Mouse (Mus musculus) lung, postnatal 0 days (tissue): ENCODE measurements at regions not wholly inside any gene's neighbourhood (a gene's known extent, or its start where the extent isn't known, plus 50 kb on each side); places are given as distances from the start of the nearest gene placed in this dataset.

Source experiments
- ATAC-seq: fragments of 200-750 bp; cut with Nextera tagmentation; 2 replicates; pipeline ENCODE4 v1.8.0; 2017; ENCODE audit warnings: moderate library complexity
- DNase-seq: peaks from one replicate; pipeline ENCODE4 v3.0.0-alpha.2; 2016; ENCODE audit warnings: low spot score
- H3K27ac ChIP-seq: fragments of 300-500 bp; sonication (generic); 2 replicates; pipeline ENCODE4 v1.5.1; 2014; ENCODE audit warnings: antibody characterized with exemption, mild to moderate bottlenecking, low read length, mixed read lengths
- H3K27me3 ChIP-seq: fragments of 300-500 bp; sonication (generic); replicated peaks from 2 replicates; pipeline ENCODE4 v1.6.1; 2014; ENCODE audit warnings: low read length, mixed read lengths; ENCODE audit not compliant: insufficient read depth
- H3K36me3 ChIP-seq: fragments of 300-500 bp; sonication (generic); 2 replicates; pipeline ENCODE4 v1.6.1; 2014; ENCODE audit warnings: low read length, mixed read lengths; ENCODE audit not compliant: insufficient read depth
- H3K4me1 ChIP-seq: fragments of 300-500 bp; sonication (generic); 2 replicates; pipeline ENCODE4 v1.6.1; 2014; ENCODE audit warnings: antibody characterized with exemption, low read depth, low read length, mixed read lengths; ENCODE audit not compliant: insufficient read depth
- H3K4me2 ChIP-seq: fragments of 300-500 bp; sonication (generic); replicated peaks from 2 replicates; pipeline ENCODE4 v1.6.1; 2014; ENCODE audit warnings: low read depth, mild to moderate bottlenecking, low read length, moderate library complexity, mixed read lengths
- H3K4me3 ChIP-seq: fragments of 300-500 bp; sonication (generic); 2 replicates; pipeline ENCODE4 v1.5.1; 2014; ENCODE audit warnings: low read depth, low read length
- H3K9ac ChIP-seq: fragments of 300-500 bp; sonication (generic); replicated peaks from 2 replicates; pipeline ENCODE4 v1.6.1; 2014; ENCODE audit warnings: low read depth, mild to moderate bottlenecking
- H3K9me3 ChIP-seq: fragments of 300-500 bp; sonication (generic); 2 replicates; pipeline ENCODE4 v1.6.1; 2016; ENCODE audit warnings: low read length, mixed read lengths
- CTCF ChIP-seq: IDR thresholded peaks from 2 replicates; pipeline ENCODE4 v1.5.1; 2016; ENCODE audit warnings: antibody characterized with exemption, mild to moderate bottlenecking
- EP300 ChIP-seq: IDR thresholded peaks from 2 replicates; pipeline ENCODE4 v1.6.1; 2016; ENCODE audit warnings: antibody characterized with exemption, mild to moderate bottlenecking, control low read depth
- WGBS: fragments of 180-500 bp; shearing (Covaris S2); extraction: QIAGEN DNeasy Blood & Tissue Kit; methylation state at CpG from one replicate; pipeline ENCODE4 v1.1.7; 2014; 5-methylcytosine and 5-hydroxymethylcytosine counted together

DNA sequence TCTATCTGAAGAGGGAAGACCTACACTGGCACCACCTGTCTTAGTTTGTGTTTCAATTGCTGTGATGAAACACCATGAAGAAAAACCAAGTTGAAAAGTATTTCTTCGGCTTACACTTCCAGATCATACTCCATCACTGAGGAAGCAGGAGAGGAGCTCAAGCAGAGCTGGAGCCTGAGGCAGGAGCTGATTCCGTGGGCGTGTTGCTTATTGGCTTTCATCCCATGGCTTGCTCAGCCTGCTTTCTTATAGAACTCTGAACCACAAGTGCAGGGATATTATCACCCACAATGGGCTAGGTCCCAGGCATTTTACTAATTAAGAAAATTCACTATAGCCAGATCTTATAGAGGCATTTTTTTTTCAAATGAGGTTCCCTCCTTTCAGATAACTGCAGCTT is 384.7 kb downstream of the Rfpl4b start:
- Histone ChIP-seq H3K36me3 (no peaks in the 10 kb centered on the region), H3K4me3 (no peak overlapping the region), H3K9me3 (no peaks in the 10 kb centered on the region), H3K4me2 (no peak overlapping the region), H3K4me1 (no peaks in the 10 kb centered on the region), H3K9ac (no peak overlapping the region), H3K27ac (no peak overlapping the region), H3K27me3 (no peaks in the 10 kb centered on the region)
- no peak for TF ChIP-seq EP300
- TF ChIP-seq CTCF, result no peak
- no peak for DNase-seq
- no peak for ATAC-seq
- WGBS, result 73% methylated on average over 3 of the region's 3 CpGs

DNA sequence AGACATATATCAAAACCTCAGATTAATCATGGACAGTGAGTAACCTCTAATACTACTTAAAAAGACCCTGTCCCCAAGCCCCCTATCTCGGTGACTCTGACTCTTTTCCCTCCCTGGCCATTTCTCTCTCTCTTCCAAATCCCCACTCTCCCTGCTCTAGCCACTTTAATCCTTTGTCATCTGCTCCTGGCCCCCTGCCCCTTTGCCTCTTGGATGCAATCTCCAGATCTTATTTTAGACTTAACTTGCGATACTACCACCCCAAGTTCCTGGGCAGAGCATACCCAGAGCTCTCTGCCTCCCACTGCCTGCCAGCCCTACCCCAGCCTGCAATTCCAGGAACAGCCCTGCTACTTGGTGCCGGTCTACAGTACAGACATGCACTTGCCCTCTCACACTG is 400.0 kb downstream of the Rfpl4b start:
- TF ChIP-seq CTCF, result no peak
- TF ChIP-seq EP300, result no peak
- 81% methylated on average over 3 of the region's 3 CpGs for WGBS
- no peak overlapping the region for H3K4me2 ChIP-seq

DNA sequence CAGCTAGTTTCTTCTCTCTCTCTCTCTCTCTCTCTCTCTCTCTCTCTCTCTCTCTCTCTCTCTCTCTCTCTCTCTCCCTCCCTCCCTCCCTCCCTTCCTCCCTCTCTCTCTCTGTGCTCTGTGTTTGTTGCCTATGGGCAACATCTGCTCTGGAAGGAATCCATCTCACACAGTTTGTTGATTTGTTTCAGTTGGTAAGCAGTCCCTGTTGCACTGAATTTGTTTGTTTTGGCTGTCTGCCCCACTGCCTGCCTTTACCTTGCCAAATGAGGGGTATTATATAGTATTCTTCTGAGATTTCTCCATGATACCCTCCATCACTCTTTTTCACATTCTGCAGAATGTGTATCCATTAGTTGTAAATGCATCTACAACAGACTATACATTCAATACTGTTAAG is 401.8 kb downstream of the Rfpl4b start:
- Histone ChIP-seq H3K4me1 (no peaks in the 10 kb centered on the region), H3K27ac (no peak overlapping the region), H3K4me3 (no peak overlapping the region), H3K9ac (no peak overlapping the region), H3K27me3 (no peaks in the 10 kb centered on the region), H3K9me3 (no peaks in the 10 kb centered on the region), H3K4me2 (no peak overlapping the region), H3K36me3 (no peaks in the 10 kb centered on the region)
- ATAC-seq, result no peak
- no peak for DNase-seq
- TF ChIP-seq CTCF (no peak), EP300 (no peak)

More for the DNA sequence above, 400.0 kb downstream of the Rfpl4b start:
- H3K27me3 ChIP-seq, result no peaks in the 10 kb centered on the region
- no peaks in the 10 kb centered on the region for H3K9me3 ChIP-seq
- no peak for ATAC-seq
- no peak overlapping the region for H3K4me3 ChIP-seq
- no peaks in the 10 kb centered on the region for H3K36me3 ChIP-seq
- H3K27ac ChIP-seq, result no peak overlapping the region
- no peak for DNase-seq
- H3K9ac ChIP-seq, result no peak overlapping the region
- H3K4me1 ChIP-seq, result no peaks in the 10 kb centered on the region

DNA sequence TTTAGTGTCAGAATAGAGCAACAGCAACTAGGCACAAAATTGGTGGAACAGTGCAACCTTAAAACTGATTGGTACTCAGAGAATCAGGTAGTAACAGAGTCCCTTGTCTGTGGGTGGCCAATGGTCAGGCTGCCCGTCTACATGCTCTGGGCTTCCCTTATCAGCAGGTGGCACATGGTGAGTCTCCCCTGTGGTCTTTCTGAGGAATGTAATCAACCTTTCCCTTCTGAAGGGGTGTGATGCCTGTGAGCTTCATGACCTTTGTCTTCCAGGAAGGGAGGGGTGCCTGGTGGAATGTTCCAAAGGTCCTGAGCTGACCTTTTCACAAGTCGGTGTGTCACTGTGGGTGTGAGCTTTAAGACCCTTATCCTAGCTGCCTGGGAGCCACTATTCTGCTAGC is 438.4 kb downstream of the Rfpl4b start:
- no peaks in the 10 kb centered on the region for H3K4me1 ChIP-seq
- no peak overlapping the region for H3K27ac ChIP-seq
- H3K9me3 ChIP-seq, result no peaks in the 10 kb centered on the region
- H3K27me3 ChIP-seq, result no peaks in the 10 kb centered on the region
- 40% methylated on average over 2 of the region's 2 CpGs for WGBS
- no peaks in the 10 kb centered on the region for H3K36me3 ChIP-seq
- TF ChIP-seq CTCF, result no peak
- TF ChIP-seq EP300, result no peak
- no peak for ATAC-seq
- H3K9ac ChIP-seq, result no peak overlapping the region
- no peak for DNase-seq
- H3K4me2 ChIP-seq, result no peak overlapping the region
- H3K4me3 ChIP-seq, result no peak overlapping the region

DNA sequence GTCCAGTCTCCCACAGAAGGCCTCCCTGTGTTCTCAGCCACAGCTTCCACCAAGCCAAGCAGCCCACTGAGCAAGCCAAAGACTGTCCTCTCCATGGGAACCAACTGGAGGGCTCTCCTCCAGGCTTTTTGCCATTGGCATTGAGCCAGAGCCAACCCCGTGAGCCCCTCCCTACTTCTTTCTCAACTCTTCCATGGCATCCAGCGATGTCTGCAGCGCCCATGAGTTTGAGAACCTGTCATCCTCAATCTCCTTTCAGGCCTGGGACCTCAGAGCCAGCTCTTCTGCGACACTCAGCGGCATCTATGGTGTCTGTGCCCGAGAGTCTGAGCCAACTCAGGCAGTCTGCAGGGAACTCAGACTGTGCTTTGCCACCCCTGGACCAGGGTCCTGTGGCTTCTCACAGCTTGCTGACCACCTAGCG is 439.7 kb downstream of the Rfpl4b start:
- no peak for TF ChIP-seq CTCF
- TF ChIP-seq EP300, result no peak
- no peaks in the 10 kb centered on the region for H3K4me1 ChIP-seq
- no peak overlapping the region for H3K9ac ChIP-seq
- no peak overlapping the region for H3K4me3 ChIP-seq
- ATAC-seq, result no peak
- H3K4me2 ChIP-seq, result no peak overlapping the region
- no peak for DNase-seq
- no peaks in the 10 kb centered on the region for H3K9me3 ChIP-seq
- no peak overlapping the region for H3K27ac ChIP-seq
- no peaks in the 10 kb centered on the region for H3K27me3 ChIP-seq
- H3K36me3 ChIP-seq, result no peaks in the 10 kb centered on the region
- 78% methylated on average over 7 of the region's 7 CpGs for WGBS

DNA sequence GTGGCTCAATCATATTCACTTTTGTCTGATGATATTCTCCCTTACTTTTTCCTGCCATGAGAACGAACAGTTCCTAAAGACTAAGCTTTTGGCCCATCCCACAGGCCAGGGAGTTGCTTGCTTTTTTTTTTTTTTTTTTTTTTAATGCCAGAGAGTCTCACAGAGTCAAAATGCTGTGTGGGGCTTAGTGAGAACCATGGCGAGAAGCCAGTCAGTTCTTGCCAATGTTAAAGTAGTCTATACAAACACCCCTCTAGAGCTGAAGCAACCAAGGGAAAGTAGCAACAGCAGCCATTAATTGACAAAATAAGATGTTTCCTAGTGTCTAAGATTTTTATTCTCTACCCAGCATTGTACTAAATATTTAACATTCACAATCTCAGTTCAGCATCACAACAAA is 441.2 kb downstream of the Rfpl4b start:
- Histone ChIP-seq H3K27me3 (no peaks in the 10 kb centered on the region), H3K4me2 (no peak overlapping the region), H3K9ac (no peak overlapping the region), H3K4me3 (no peak overlapping the region), H3K9me3 (no peaks in the 10 kb centered on the region), H3K36me3 (no peaks in the 10 kb centered on the region), H3K27ac (no peak overlapping the region), H3K4me1 (no peaks in the 10 kb centered on the region)
- 40% methylated on average over 2 of the region's 2 CpGs for WGBS
- no peak for TF ChIP-seq CTCF
- TF ChIP-seq EP300, result no peak
- ATAC-seq (no peak), DNase-seq (no peak)

DNA sequence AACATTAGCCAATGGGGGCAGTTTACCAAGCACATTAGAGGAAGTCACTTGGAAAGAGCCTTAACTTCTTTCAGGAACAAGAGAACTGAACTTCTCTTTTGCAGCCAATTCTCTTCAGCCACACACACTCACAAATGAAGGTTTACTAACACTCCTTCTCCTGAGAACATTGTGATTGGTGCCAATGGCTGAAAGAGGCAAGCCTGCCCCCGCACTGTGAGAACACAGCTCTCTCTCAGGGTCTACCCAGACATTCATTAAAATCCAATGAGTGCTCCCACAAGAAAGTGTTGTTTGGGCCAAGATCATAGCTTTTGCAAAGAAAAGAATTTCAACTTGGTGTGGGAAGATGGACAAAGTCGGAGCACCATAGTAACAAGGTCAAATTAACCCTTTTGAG is 454.8 kb downstream of the Rfpl4b start:
- Histone ChIP-seq H3K4me2 (no peak overlapping the region), H3K9ac (no peak overlapping the region), H3K27me3 (no peaks in the 10 kb centered on the region), H3K36me3 (no peaks in the 10 kb centered on the region), H3K27ac (no peak overlapping the region), H3K9me3 (no peaks in the 10 kb centered on the region), H3K4me3 (no peak overlapping the region), H3K4me1 (no peaks in the 10 kb centered on the region)
- 73% methylated on average over 2 of the region's 2 CpGs for WGBS
- no peak for TF ChIP-seq CTCF
- TF ChIP-seq EP300, result no peak
- ATAC-seq (no peak), DNase-seq (no peak)
